Mouse (Mus musculus) lung, adult 2 months (tissue): ENCODE results near the gene Cdr2l. TPM values are rescaled to one million over a fixed set of nuclear protein-coding genes. Genes with fewer than 3 reads are reported as not detected.
"Not testable (repeated sequence)": the region's sequence is repeated elsewhere in the genome, so short reads cannot be mapped to it uniquely, and the experiment has no call there.

Source experiments
- DNase-seq: peaks from one replicate; pipeline ENCODE4 v3.0.0; 2022
- H3K4me1 ChIP-seq: fragments of 200-500 bp; 2 replicates; pipeline ENCODE4 v1.6.1; 2011; ENCODE audit warnings: low read length; ENCODE audit not compliant: control insufficient read depth, insufficient read depth
- H3K4me3 ChIP-seq: fragments of 200-500 bp; replicated peaks from 2 replicates; pipeline ENCODE3; 2011; ENCODE audit warnings: low read depth, mild to moderate bottlenecking, control low read depth, low read length; ENCODE audit errors: extremely low read depth
- CTCF ChIP-seq: fragments of 200-500 bp; IDR thresholded peaks from 2 replicates; pipeline ENCODE4 v1.5.1; 2011; ENCODE audit warnings: mild to moderate bottlenecking, low read length, control low read depth; ENCODE audit not compliant: insufficient read depth
- POLR2A ChIP-seq: fragments of 200-500 bp; IDR thresholded peaks from 2 replicates; pipeline ENCODE4 v1.6.1; 2011; ENCODE audit warnings: low read depth, mild to moderate bottlenecking, control low read depth, low read length, borderline replicate concordance; ENCODE audit errors: extremely low read depth
- WGBS: fragments of 180-500 bp; shearing (Covaris S2); methylation state at CpG from one replicate; pipeline ENCODE4 v1.1.7; 2018; 5-methylcytosine and 5-hydroxymethylcytosine counted together
- polyA plus RNA-seq: library from polyadenylated mRNA; depleted of rRNA; stranded (reverse); fragments of >200 nt; gene quantifications from 2 replicates; pipeline ENCODE4 v1.2.3, GENCODE M21; 2012

Cdr2l gene
- polyA plus RNA-seq, 1 experiment = 29.1 TPM

DNA sequence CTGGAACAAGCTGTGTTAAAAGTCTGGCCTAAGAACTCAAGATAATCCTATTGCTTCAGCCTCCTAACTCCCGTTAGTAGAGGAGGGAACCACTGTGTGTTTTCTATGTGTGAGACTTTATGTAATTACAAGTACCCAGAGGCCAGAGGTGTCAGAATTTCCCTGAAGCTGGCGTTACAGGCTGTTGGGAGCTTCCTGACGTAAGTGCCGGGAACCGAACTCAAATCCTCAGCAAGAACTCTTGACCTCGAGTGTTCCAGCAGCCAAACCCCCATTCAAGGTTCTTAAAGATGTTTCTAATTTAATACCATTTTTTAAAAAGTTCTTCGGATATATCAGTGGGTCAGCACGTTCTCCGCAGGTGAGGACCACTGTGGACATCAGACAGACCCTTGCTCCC is 440 bp upstream of the Cdr2l start:
- WGBS = 17% methylated on average over 9 of the region's 9 CpGs
- TF ChIP-seq POLR2A (no peak), CTCF (no peak)
- DNase-seq = no peak
- H3K4me3 ChIP-seq = peak overlapping the region; percentile 33
- H3K4me1 ChIP-seq = peaks cover 6% of the 10 kb centered on the region

DNA sequence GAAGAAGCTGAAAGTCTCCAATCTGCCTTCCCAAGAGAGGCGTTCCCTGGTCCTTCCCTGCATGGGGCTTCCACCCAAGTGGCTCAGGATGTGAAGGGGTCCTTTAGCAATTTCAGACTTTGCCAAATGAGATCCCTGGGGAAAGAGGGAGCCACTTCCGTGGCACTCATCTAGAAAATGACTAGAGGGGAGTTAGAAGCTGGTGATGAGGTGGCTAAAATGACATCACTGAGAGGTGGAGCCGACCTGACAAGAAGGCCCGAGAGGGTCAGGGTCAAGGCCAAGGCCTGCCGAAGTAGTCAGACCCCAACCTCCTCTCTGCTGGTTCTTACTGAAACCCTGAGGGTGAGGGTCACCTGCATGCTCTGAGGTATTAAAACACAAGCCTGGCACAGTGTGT is 1.2 kb downstream of the Cdr2l start:
- Histone ChIP-seq H3K4me3 (peak overlapping the region; percentile 91), H3K4me1 (peaks cover 6% of the 10 kb centered on the region)
- TF ChIP-seq CTCF = no peak
- TF ChIP-seq POLR2A = no peak
- DNase-seq = no peak
- 27% methylated on average over 5 of the region's 5 CpGs for WGBS

DNA sequence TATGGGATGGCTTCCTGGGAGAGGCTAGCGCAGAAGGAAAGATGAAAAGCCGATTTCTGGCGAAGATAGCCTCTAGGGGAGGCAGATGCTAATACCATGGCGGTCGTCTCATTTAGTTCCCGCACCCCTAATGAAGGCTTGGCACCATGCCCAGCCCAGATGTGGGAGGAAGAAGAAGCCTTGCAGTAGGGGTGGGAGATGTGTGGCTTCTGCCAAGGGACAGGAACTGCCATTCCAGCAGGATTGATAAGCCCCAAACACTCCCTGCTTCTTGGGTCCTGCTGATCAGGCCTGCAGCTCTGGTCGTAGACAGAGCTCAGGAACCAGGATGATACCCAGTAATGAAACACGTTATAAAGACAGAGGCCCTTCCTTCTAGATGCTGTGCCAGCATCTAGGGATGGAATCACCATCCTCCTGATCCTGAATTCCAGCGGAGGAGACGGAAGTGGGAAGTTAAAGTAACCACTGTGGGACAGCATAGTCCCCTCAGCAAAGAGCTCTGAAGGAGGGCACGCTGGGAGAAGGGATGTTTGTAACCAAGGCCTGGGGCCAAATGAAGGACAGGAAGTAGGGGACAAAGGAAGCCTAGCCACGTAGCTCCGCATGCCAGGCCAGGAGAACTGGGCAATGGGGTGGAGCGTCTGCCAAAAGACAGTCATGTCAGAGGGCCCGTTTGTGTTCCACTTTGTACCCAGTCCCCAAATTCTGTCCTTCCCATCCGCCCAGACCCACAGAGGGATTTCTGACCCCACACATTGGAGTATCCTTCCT is 2.2 kb downstream of the Cdr2l start:
- TF ChIP-seq CTCF (no peak), POLR2A (no peak)
- DNase-seq = no peak
- 42% methylated on average over 16 of the region's 16 CpGs for WGBS
- Histone ChIP-seq H3K4me1 (peaks cover 6% of the 10 kb centered on the region), H3K4me3 (no peak overlapping the region)

DNA sequence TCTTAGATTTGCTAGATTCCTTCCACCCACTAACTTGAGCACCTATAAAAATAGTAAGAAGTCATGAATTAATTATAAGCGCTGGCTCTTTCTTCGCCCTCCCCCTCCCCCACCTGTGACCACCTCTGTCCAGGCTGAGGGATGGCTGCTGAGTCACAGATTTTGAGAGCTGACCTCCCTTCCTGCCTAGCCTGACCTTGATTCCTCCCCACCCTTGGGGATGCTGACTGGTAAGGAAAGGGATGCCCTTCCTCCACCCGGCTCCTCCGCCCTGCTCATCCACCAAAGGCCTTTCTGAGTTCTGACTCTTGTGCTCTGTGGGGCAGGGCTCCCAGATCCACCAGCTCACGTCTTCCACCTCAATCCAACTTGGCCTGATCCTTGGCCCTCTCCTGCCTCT is 2.9 kb downstream of the Cdr2l start:
- DNase-seq = no peak
- no peak overlapping the region for H3K4me3 ChIP-seq
- no peak for TF ChIP-seq CTCF
- TF ChIP-seq POLR2A = no peak
- WGBS = 68% methylated on average over 5 of the region's 5 CpGs
- peaks cover 6% of the 10 kb centered on the region for H3K4me1 ChIP-seq

DNA sequence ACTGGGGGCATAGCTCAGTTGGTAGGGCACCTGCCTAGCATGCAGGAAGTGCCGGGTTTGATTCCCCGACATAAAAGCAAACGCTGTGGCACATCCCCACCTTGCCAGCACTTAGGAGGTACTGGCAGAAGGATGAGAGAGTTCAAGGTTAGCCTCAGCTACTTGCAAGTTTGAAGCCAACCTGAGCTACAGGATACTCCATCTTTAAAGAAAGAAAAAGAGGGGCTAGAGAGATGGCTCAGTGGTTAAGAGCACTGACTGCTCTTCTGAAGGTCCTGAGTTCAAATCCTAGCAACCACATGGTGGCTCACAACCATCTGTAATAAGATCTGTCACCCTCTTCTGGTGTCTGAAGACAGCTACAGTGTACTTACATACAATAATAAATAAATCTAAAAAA is 5.1 kb downstream of the Cdr2l start:
- 79% methylated on average over 3 of the region's 3 CpGs for WGBS
- DNase-seq, H3K4me3 ChIP-seq, H3K4me1 ChIP-seq: not testable (repeated sequence)

DNA sequence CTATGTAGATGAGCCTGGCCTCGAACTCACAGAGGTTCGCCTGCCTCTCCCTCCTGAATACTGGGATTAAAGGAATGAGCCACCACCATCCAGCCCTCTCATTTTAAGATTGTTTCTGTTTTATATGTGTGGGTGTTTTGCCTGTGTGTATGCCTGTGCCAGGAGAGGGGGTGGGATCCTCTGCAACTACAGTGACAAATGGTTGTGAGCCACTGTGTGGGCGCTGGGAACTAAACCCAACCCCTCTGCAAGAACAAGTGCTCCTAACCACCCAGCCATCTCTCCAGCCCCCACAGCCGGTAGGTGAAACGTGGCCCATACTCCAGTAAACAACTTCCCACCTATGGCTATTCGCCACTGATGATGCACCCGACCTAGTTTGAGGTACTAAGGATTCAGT is 9.6 kb downstream of the Cdr2l start:
- DNase-seq = no peak
- no peak for TF ChIP-seq POLR2A
- TF ChIP-seq CTCF = no peak
- 92% methylated on average over 7 of the region's 7 CpGs for WGBS
- H3K4me3 ChIP-seq = no peak overlapping the region
- no peaks in the 10 kb centered on the region for H3K4me1 ChIP-seq

DNA sequence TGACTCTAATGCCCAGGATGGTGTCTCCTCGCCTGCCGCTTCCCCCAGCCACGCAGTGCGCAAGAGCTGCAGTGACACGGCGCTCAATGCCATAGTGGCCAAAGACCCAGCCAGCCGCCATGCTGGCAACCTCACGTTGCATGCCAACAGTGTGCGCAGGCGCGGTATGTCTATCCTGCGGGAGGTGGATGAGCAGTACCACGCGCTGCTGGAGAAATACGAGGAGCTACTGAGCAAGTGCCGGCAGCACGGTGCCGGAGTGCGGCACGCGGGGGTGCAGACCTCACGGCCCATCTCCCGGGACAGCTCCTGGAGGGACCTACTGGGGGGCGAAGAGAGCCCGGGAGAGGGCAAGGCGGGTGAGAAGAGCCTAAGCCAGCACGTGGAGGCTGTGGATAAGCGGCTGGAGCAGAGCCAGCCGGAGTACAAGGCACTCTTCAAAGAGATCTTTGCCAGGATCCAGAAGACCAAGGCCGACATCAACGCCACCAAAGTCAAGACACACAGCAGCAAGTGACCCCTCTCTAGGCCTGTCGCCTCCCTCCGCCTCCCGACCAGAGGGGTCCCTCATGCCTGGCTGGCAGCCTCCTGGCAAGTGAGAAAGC is 12.1 kb downstream of the Cdr2l start:
- Histone ChIP-seq H3K4me1 (peaks cover 3% of the 10 kb centered on the region), H3K4me3 (no peak overlapping the region)
- TF ChIP-seq POLR2A (no peak), CTCF (no peak)
- WGBS = 78% methylated on average over 34 of the region's 34 CpGs
- DNase-seq = no peak

DNA sequence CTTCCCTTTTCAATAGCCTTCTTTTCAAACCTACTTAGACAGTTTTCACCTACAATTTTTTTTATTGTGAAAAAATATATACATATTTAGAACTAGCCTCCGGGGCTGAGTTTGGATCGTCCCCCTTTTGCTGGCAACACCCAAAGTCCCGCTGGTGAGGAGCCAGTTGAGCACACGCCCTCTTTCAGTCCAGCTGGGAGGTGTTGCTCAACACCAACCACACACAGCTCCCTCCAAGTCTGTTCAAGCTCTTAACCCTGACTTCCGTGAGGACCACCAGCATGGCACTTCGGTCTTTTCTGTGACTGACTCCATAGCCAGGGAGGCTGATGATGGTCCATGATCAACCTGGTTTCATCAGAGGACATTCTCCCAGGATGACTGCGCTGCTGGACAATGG is 16.4 kb downstream of the Cdr2l start:
- TF ChIP-seq CTCF (no peak), POLR2A (no peak)
- Histone ChIP-seq H3K4me1 (peaks cover 3% of the 10 kb centered on the region), H3K4me3 (no peak overlapping the region)
- no peak for DNase-seq
- 38% methylated on average over 7 of the region's 7 CpGs for WGBS

DNA sequence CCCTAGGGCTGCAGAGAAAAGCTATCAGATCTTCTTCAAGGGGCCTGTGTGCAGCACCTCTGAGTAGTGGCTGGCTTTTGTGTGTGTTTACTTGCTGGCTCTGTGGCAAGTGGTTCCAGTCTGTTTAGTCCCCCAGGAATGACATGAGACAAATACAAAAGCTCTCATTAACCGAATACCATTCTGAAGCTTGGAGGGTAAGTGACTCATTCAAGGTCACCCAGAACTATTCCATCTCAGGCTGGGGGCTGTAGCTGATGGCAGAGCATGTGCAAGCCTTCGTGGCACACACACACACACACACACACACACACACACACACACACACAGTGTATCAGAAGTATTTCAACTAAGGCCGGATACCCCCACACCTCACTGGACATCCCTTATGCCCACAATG is 18.4 kb downstream of the Cdr2l start:
- peaks cover 5% of the 10 kb centered on the region for H3K4me1 ChIP-seq
- no peak overlapping the region for H3K4me3 ChIP-seq
- 65% methylated on average over 3 of the region's 3 CpGs for WGBS
- no peak for DNase-seq
- no peak for TF ChIP-seq CTCF
- TF ChIP-seq POLR2A = no peak

DNA sequence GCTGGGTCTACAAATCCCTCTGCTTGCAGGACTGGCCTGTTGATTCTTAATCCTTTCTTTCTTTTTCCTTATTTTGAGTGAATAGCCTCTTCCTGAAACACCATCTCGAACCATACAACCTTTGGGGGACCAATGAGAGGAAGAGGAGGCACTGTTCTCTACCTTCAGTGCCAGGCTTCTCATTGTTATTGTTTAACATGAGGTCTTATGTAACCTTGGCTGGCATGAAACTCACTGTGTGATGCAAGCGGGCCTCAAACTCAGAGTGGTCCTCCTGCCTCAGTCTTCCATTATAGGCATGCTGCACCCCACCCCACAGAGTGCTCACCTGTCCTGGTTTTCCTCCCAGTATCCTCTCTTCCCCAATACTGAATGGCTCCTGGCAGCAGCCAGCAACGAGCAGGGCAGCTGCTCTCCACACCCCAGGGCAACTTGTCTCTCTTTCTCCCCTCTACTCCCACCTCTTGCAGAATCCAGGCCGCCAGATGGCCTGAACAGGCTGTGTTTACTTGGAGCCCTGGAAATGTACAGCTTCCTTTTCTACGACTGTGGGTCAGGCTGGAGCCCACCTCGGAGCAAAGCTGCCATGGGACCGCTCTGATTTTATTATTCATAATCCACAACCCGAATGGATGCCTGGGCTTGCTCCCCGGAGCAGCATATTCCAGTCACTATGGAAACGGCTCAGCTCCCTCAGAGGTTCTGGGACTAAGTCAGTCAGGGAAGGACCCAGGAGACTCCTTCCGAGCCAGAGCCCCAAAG is 19.1 kb downstream of the Cdr2l start:
- WGBS = 43% methylated on average over 11 of the region's 11 CpGs
- no peak for DNase-seq
- H3K4me1 ChIP-seq = peaks cover 5% of the 10 kb centered on the region
- no peak overlapping the region for H3K4me3 ChIP-seq
- TF ChIP-seq CTCF = no peak
- no peak for TF ChIP-seq POLR2A
